Mouse (Mus musculus) bone marrow macrophage, adult 2 months (primary cell): ENCODE measurements around the gene Rcsd1. TPM values are rescaled to one million over a fixed set of nuclear protein-coding genes. Genes with fewer than 3 reads are reported as not detected.

ENCODE experiments used
- H3K27ac ChIP-seq: 2 replicates; pipeline ENCODE4 v1.5.1; 2012; ENCODE audit warnings: low read depth, low read length; ENCODE audit not compliant: insufficient read depth
- H3K4me1 ChIP-seq: 2 replicates; pipeline ENCODE4 v1.6.1; 2012; ENCODE audit warnings: low read length; ENCODE audit not compliant: control insufficient read depth, insufficient read depth
- H3K4me3 ChIP-seq: 2 replicates; pipeline ENCODE4 v1.5.1; 2012; ENCODE audit warnings: mild to moderate bottlenecking, low read length, moderate library complexity; ENCODE audit not compliant: insufficient read depth
- CTCF ChIP-seq: IDR thresholded peaks from 2 replicates; pipeline ENCODE4 v1.5.1; 2012; ENCODE audit warnings: low read depth, mild to moderate bottlenecking, low read length, moderate library complexity
- POLR2A ChIP-seq: IDR thresholded peaks from 2 replicates; pipeline ENCODE4 v1.6.1; 2012; ENCODE audit warnings: mild to moderate bottlenecking, low read depth, low read length, borderline replicate concordance
- polyA plus RNA-seq: library from polyadenylated mRNA; stranded (reverse); fragments of >200 nt; gene quantifications from 2 replicates; pipeline ENCODE4 v1.2.4, GENCODE M21; 2012; ENCODE audit not compliant: missing spikeins, insufficient read depth, insufficient read length

The Rcsd1 gene
- polyA plus RNA-seq, 1 experiment = 60.3 TPM

- no peak for TF ChIP-seq POLR2A
- TF ChIP-seq CTCF = no peak
- H3K27ac ChIP-seq = no peak overlapping the region
- H3K4me3 ChIP-seq = no peak overlapping the region
- H3K4me1 ChIP-seq = peaks cover 69% of the 10 kb centered on the region
Observed at GRCm38 (mm10) chr1:165695392-165696014, 14.1 kb downstream of the Rcsd1 start.

GRCm38 (mm10) chr1:165693856-165694255, 15.7 kb downstream of the Rcsd1 start:
- H3K4me3 ChIP-seq = no peak overlapping the region
- H3K27ac ChIP-seq = no peak overlapping the region
- peaks cover 67% of the 10 kb centered on the region for H3K4me1 ChIP-seq
- TF ChIP-seq POLR2A = no peak
- TF ChIP-seq CTCF = no peak

GRCm38 (mm10) chr1:165691516-165691915, 18.0 kb downstream of the Rcsd1 start:
- H3K4me1 ChIP-seq = peaks cover 52% of the 10 kb centered on the region

GRCm38 (mm10) chr1:165689845-165690244, 19.7 kb downstream of the Rcsd1 start:
- TF ChIP-seq POLR2A (no peak), CTCF (no peak)
- Histone ChIP-seq H3K27ac (no peak overlapping the region), H3K4me1 (peaks cover 46% of the 10 kb centered on the region), H3K4me3 (no peak overlapping the region)

More at GRCm38 (mm10) chr1:165691516-165691915, 18.0 kb downstream of the Rcsd1 start:
- Histone ChIP-seq H3K4me3 (no peak overlapping the region), H3K27ac (peak overlapping the region; percentile 52)
- TF ChIP-seq POLR2A (no peak), CTCF (no peak)

GRCm38 (mm10) chr1:165687861-165688260, 21.7 kb downstream of the Rcsd1 start:
- Histone ChIP-seq H3K4me3 (no peak overlapping the region), H3K27ac (no peak overlapping the region), H3K4me1 (peaks cover 41% of the 10 kb centered on the region)
- TF ChIP-seq CTCF (no peak), POLR2A (no peak)

- no peak for TF ChIP-seq POLR2A
- no peak for TF ChIP-seq CTCF
- no peak overlapping the region for H3K4me3 ChIP-seq
- peaks cover 41% of the 10 kb centered on the region for H3K4me1 ChIP-seq
- H3K27ac ChIP-seq = no peak overlapping the region
Observed at GRCm38 (mm10) chr1:165686963-165687362, 22.6 kb downstream of the Rcsd1 start.

GRCm38 (mm10) chr1:165686349-165686748, 23.2 kb downstream of the Rcsd1 start:
- H3K27ac ChIP-seq = no peak overlapping the region
- H3K4me3 ChIP-seq = no peak overlapping the region
- peaks cover 43% of the 10 kb centered on the region for H3K4me1 ChIP-seq
- TF ChIP-seq CTCF = no peak
- no peak for TF ChIP-seq POLR2A

- Histone ChIP-seq H3K4me1 (peaks cover 40% of the 10 kb centered on the region), H3K4me3 (no peak overlapping the region), H3K27ac (no peak overlapping the region)
- TF ChIP-seq CTCF (no peak), POLR2A (no peak)
Observed at GRCm38 (mm10) chr1:165684261-165685203, 25.0 kb downstream of the Rcsd1 start.

GRCm38 (mm10) chr1:165682056-165682853, 27.3 kb downstream of the Rcsd1 start:
- Histone ChIP-seq H3K4me3 (peak overlapping the region; percentile 36), H3K4me1 (peaks cover 46% of the 10 kb centered on the region), H3K27ac (peak overlapping the region; percentile 82)
- TF ChIP-seq POLR2A (no peak), CTCF (no peak)
